Mouse (Mus musculus) liver, embryonic 16.5 days (tissue): Measurements from ENCODE around the gene Ephb6. TPM values are rescaled to one million over a fixed set of nuclear protein-coding genes. Genes with fewer than 3 reads are reported as not detected.

Source experiments
- ATAC-seq: fragments of 200-750 bp; cut with Nextera tagmentation; 2 replicates; pipeline ENCODE4 v1.8.0; 2017; ENCODE audit warnings: low read depth, mild to moderate bottlenecking, moderate number of reproducible peaks, moderate library complexity
- H3K27ac ChIP-seq: fragments of 300-500 bp; sonication (generic); 2 replicates; pipeline ENCODE4 v1.5.1; 2014; ENCODE audit warnings: mild to moderate bottlenecking, low read length
- H3K27me3 ChIP-seq: fragments of 300-500 bp; sonication (generic); 2 replicates; pipeline ENCODE4 v1.6.1; 2014; ENCODE audit warnings: low read depth, low read length, mixed read lengths; ENCODE audit not compliant: control insufficient read depth, insufficient read depth
- H3K36me3 ChIP-seq: fragments of 300-500 bp; sonication (generic); 2 replicates; pipeline ENCODE4 v1.6.1; 2014; ENCODE audit warnings: mild to moderate bottlenecking; ENCODE audit not compliant: control insufficient read depth, insufficient read depth
- H3K4me1 ChIP-seq: fragments of 300-500 bp; sonication (generic); 2 replicates; pipeline ENCODE4 v1.6.1; 2014; ENCODE audit warnings: low read depth, low read length, mixed read lengths; ENCODE audit not compliant: control insufficient read depth
- H3K4me2 ChIP-seq: fragments of 300-500 bp; sonication (generic); 2 replicates; pipeline ENCODE4 v1.6.1; 2014; ENCODE audit warnings: low read depth, low read length, mixed read lengths
- H3K4me3 ChIP-seq: fragments of 300-500 bp; sonication (generic); 2 replicates; pipeline ENCODE4 v1.5.1; 2014; ENCODE audit warnings: low read depth, mild to moderate bottlenecking, low read length
- H3K9ac ChIP-seq: fragments of 300-500 bp; sonication (generic); 2 replicates; pipeline ENCODE4 v1.6.1; 2014; ENCODE audit warnings: low read depth, low read length
- H3K9me3 ChIP-seq: fragments of 300-500 bp; sonication (generic); replicated peaks from 2 replicates; pipeline ENCODE4 v1.6.1; 2016; ENCODE audit warnings: low read length; ENCODE audit not compliant: control insufficient read depth
- WGBS: fragments of 180-500 bp; shearing (Covaris S2); extraction: QIAGEN DNeasy Blood & Tissue Kit; methylation state at CpG from one replicate; pipeline ENCODE4 v1.1.7; 2014; ENCODE audit not compliant: insufficient replicate concordance; 5-methylcytosine and 5-hydroxymethylcytosine counted together
- polyA plus RNA-seq: library from polyadenylated mRNA; unstranded; fragments of >200 nt; fragmentation: Nextera tagmentation; extraction: Ambion mirVana; gene quantifications from 2 replicates; pipeline ENCODE4 v1.2.1, GENCODE M21; 2015

Ephb6 gene
- polyA plus RNA-seq, 1 experiment from 2014 or later: 0.92 TPM

GRCm38 (mm10) chr6:41636178-41636577 lies 30.9 kb downstream of the Ephb6 start, which contains the start of gene Trpv6:
Trpv6 (minus strand) TSS chr6:41636405.
- Histone ChIP-seq H3K27me3 (no peaks in the 10 kb centered on the region), H3K4me2 (no peak within 1 kb of the TSS), H3K9me3 (no peaks in the 10 kb centered on the region), H3K27ac (no peak within 1 kb of the TSS), H3K4me1 (no peaks in the 10 kb centered on the region), H3K36me3 (no peaks in the 10 kb centered on the region), H3K9ac (no peak within 1 kb of the TSS), H3K4me3 (no peak within 1 kb of the TSS)
- WGBS: 48% methylated on average over 5 of the region's 5 CpGs
- ATAC-seq: no peak

GRCm38 (mm10) chr6:41637393-41637792 lies 32.1 kb downstream of the Ephb6 start:
- no peaks in the 10 kb centered on the region for H3K36me3 ChIP-seq
- H3K9me3 ChIP-seq: no peaks in the 10 kb centered on the region
- WGBS: 43% methylated on average over 1 of the region's 1 CpGs
- H3K4me2 ChIP-seq: no peak overlapping the region
- no peak overlapping the region for H3K27ac ChIP-seq
- no peaks in the 10 kb centered on the region for H3K27me3 ChIP-seq
- H3K9ac ChIP-seq: no peak overlapping the region
- no peaks in the 10 kb centered on the region for H3K4me1 ChIP-seq
- H3K4me3 ChIP-seq: no peak overlapping the region
- no peak for ATAC-seq

- Histone ChIP-seq H3K4me3 (no peak overlapping the region), H3K9me3 (no peaks in the 10 kb centered on the region), H3K27me3 (no peaks in the 10 kb centered on the region), H3K27ac (no peak overlapping the region), H3K4me1 (no peaks in the 10 kb centered on the region), H3K9ac (no peak overlapping the region), H3K4me2 (no peak overlapping the region), H3K36me3 (no peaks in the 10 kb centered on the region)
- ATAC-seq: peak; percentile 55
- WGBS: 53% methylated on average over 6 of the region's 6 CpGs
These were observed 32.7 kb downstream of the Ephb6 start for GRCm38 (mm10) chr6:41637927-41638506.

GRCm38 (mm10) chr6:41640449-41640848 lies 35.2 kb downstream of the Ephb6 start:
- Histone ChIP-seq H3K36me3 (no peaks in the 10 kb centered on the region), H3K27ac (no peak overlapping the region), H3K4me1 (no peaks in the 10 kb centered on the region), H3K9ac (no peak overlapping the region), H3K4me3 (no peak overlapping the region), H3K4me2 (no peak overlapping the region), H3K27me3 (no peaks in the 10 kb centered on the region), H3K9me3 (no peaks in the 10 kb centered on the region)
- no peak for ATAC-seq
- 61% methylated on average over 3 of the region's 3 CpGs for WGBS

- no peak for ATAC-seq
- Histone ChIP-seq H3K9me3 (no peaks in the 10 kb centered on the region), H3K4me1 (no peaks in the 10 kb centered on the region), H3K9ac (no peak overlapping the region), H3K36me3 (no peaks in the 10 kb centered on the region), H3K27ac (no peak overlapping the region), H3K4me3 (no peak overlapping the region), H3K27me3 (no peaks in the 10 kb centered on the region), H3K4me2 (no peak overlapping the region)
- 54% methylated on average over 6 of the region's 6 CpGs for WGBS
These were observed 36.0 kb downstream of the Ephb6 start for GRCm38 (mm10) chr6:41641173-41641866.

- no peaks in the 10 kb centered on the region for H3K9me3 ChIP-seq
- no peak for ATAC-seq
- H3K27me3 ChIP-seq: no peaks in the 10 kb centered on the region
- H3K9ac ChIP-seq: no peak overlapping the region
- no peak overlapping the region for H3K4me3 ChIP-seq
- no peak overlapping the region for H3K27ac ChIP-seq
- WGBS: 64% methylated on average over 4 of the region's 4 CpGs
- no peaks in the 10 kb centered on the region for H3K4me1 ChIP-seq
- H3K36me3 ChIP-seq: no peaks in the 10 kb centered on the region
- no peak overlapping the region for H3K4me2 ChIP-seq
These were observed 37.5 kb downstream of the Ephb6 start for GRCm38 (mm10) chr6:41642765-41643164.

- no peak overlapping the region for H3K4me2 ChIP-seq
- H3K9me3 ChIP-seq: no peaks in the 10 kb centered on the region
- H3K27ac ChIP-seq: no peak overlapping the region
- no peak overlapping the region for H3K4me3 ChIP-seq
- H3K36me3 ChIP-seq: no peaks in the 10 kb centered on the region
- WGBS: 60% methylated on average over 3 of the region's 3 CpGs
- H3K4me1 ChIP-seq: no peaks in the 10 kb centered on the region
- H3K27me3 ChIP-seq: no peaks in the 10 kb centered on the region
- no peak overlapping the region for H3K9ac ChIP-seq
- peak; percentile 51; the same call in 1 of the 2 replicates for ATAC-seq
These were observed 37.9 kb downstream of the Ephb6 start for GRCm38 (mm10) chr6:41643227-41643626.

GRCm38 (mm10) chr6:41646220-41646619 lies 40.9 kb downstream of the Ephb6 start:
- H3K4me2 ChIP-seq: no peak overlapping the region
- ATAC-seq: no peak
- no peaks in the 10 kb centered on the region for H3K27me3 ChIP-seq
- no peak overlapping the region for H3K4me3 ChIP-seq
- H3K27ac ChIP-seq: no peak overlapping the region
- WGBS: 73% methylated on average over 3 of the region's 3 CpGs
- no peaks in the 10 kb centered on the region for H3K4me1 ChIP-seq
- no peak overlapping the region for H3K9ac ChIP-seq
- H3K36me3 ChIP-seq: no peaks in the 10 kb centered on the region
- H3K9me3 ChIP-seq: no peaks in the 10 kb centered on the region

GRCm38 (mm10) chr6:41646672-41647071 lies 41.4 kb downstream of the Ephb6 start:
- no peak overlapping the region for H3K9ac ChIP-seq
- no peaks in the 10 kb centered on the region for H3K27me3 ChIP-seq
- no peaks in the 10 kb centered on the region for H3K9me3 ChIP-seq
- no peaks in the 10 kb centered on the region for H3K4me1 ChIP-seq
- H3K27ac ChIP-seq: no peak overlapping the region
- no peak overlapping the region for H3K4me3 ChIP-seq
- no peaks in the 10 kb centered on the region for H3K36me3 ChIP-seq
- ATAC-seq: no peak
- no peak overlapping the region for H3K4me2 ChIP-seq
